ENCODE assay signal across 9 mouse cellular contexts in genomic region chr11:76894240-76894639, GRCm38 (mm10). TPM values are rescaled to one million over a fixed set of nuclear protein-coding genes. Genes with fewer than 3 reads are reported as not detected.
DNase-seq lines count a peak whose midpoint lies in the region; ATAC-seq and TF ChIP-seq lines count a peak whose summit lies in the region.
"Had no signal": no experiment of that assay in that cellular context is flagged by ENCODE, and none has a peak within 500 bp of the region (broad histone marks: within the 10 kb centered on the region; RNA-seq: fewer than 3 reads in every experiment).

No protein-coding gene starts in this region.

- H3K9ac ChIP-seq in intestine, embryonic 16.5 days (ENCODE audit: low read depth, low read length): no peak overlapping the region
- no peak overlapping the region for H3K9ac ChIP-seq in liver, embryonic 15.5 days

- H3K4me3 ChIP-seq in E14TG2a.4 (replicated peaks; ENCODE audit: low read length): no peak overlapping the region
- H3K4me3 ChIP-seq in intestine, embryonic 16.5 days (ENCODE audit: low read length): no peak overlapping the region
- H3K4me3 ChIP-seq in liver, embryonic 15.5 days (replicated peaks): no peak overlapping the region

- no peaks in the 10 kb centered on the region for H3K9me3 ChIP-seq in E14TG2a.4 (ENCODE audit: low read length)
- H3K9me3 ChIP-seq in intestine, embryonic 16.5 days (ENCODE audit: control insufficient read depth, low read length): no peaks in the 10 kb centered on the region
- no peaks in the 10 kb centered on the region for H3K9me3 ChIP-seq in liver, embryonic 15.5 days (replicated peaks)

- H3K27ac ChIP-seq in intestine, embryonic 16.5 days (ENCODE audit: low read length): no peak overlapping the region
- no peak overlapping the region for H3K27ac ChIP-seq in liver, embryonic 15.5 days (replicated peaks)

- no peak overlapping the region for H3K4me2 ChIP-seq in intestine, embryonic 16.5 days (ENCODE audit: low read depth, low read length)
- no peak overlapping the region for H3K4me2 ChIP-seq in liver, embryonic 15.5 days

- no peaks in the 10 kb centered on the region for H3K36me3 ChIP-seq in E14TG2a.4 (ENCODE audit: insufficient read depth, low read length)
- no peaks in the 10 kb centered on the region for H3K36me3 ChIP-seq in intestine, embryonic 16.5 days (ENCODE audit: control insufficient read depth, insufficient read depth, low read length)
- H3K36me3 ChIP-seq in liver, embryonic 15.5 days (replicated peaks): no peaks in the 10 kb centered on the region

- H3K4me1 ChIP-seq in E14TG2a.4 (replicated peaks; ENCODE audit: low read depth, low read length): peaks cover 17% of the 10 kb centered on the region
- peaks cover 27% of the 10 kb centered on the region; the same call in 1 of the 2 replicates for H3K4me1 ChIP-seq in intestine, embryonic 16.5 days (ENCODE audit: control insufficient read depth, insufficient read depth, low read length)
- peaks cover 45% of the 10 kb centered on the region for H3K4me1 ChIP-seq in liver, embryonic 15.5 days (replicated peaks)

- peak; percentile 76 for DNase-seq in CD4-positive, CD25-positive, alpha-beta regulatory T cell, adult 2 months (ENCODE audit: low read depth, low spot score)
- peak; percentile 51 for DNase-seq in c-Kit-positive CD71-negative TER-119-negative erythroid progenitor cells, embryonic 14.5 days (ENCODE audit: low read depth)
- peak; percentile 53 for DNase-seq in gastrocnemius, postnatal 10 days
- DNase-seq in retina, embryonic 14.5 days (ENCODE audit: low spot score): peak; percentile 82

- WGBS in intestine, embryonic 16.5 days: 27% methylated on average over 5 of the region's 5 CpGs
- WGBS in liver, embryonic 15.5 days (ENCODE audit: insufficient replicate concordance): 11% methylated on average over 5 of the region's 5 CpGs

- ATAC-seq in CD4-positive, CD25-positive, alpha-beta regulatory T cell, adult 4 months: no peak
- ATAC-seq in intestine, embryonic 16.5 days: peak; percentile 43
- ATAC-seq in liver, embryonic 15.5 days (ENCODE audit: insufficient read depth): peak; percentile 54; the same call in 1 of the 2 replicates

- peak; percentile 24 for TF ChIP-seq CTCF in E14TG2a.4 (conservative IDR thresholded peaks at IDR 0.05; ENCODE audit: low read length)

- H3K27me3 ChIP-seq in E14TG2a.4 (ENCODE audit: insufficient read depth, low read length): no peaks in the 10 kb centered on the region
- H3K27me3 ChIP-seq in intestine, embryonic 16.5 days (replicated peaks; ENCODE audit: control insufficient read depth, insufficient read depth, low read length): no peaks in the 10 kb centered on the region
- no peaks in the 10 kb centered on the region for H3K27me3 ChIP-seq in liver, embryonic 15.5 days

RNA-seq across cellular contexts. Expression of gene Tmigd1, which starts 7.7 kb away (rescaled TPM):
- under 1 TPM in 1 of 2 experiments, not detected in 1; 0.65 TPM for polyA plus RNA-seq in CD4-positive, CD25-positive, alpha-beta regulatory T cell, adult 4 months (2017; shearing (Covaris generic))
- under 1 TPM; 0.41 to 0.52 TPM for total RNA-seq in gastrocnemius, postnatal 10 days (2021)
- polyA plus RNA-seq in intestine, embryonic 16.5 days (2015; fragmentation: Nextera tagmentation; extraction: Ambion mirVana): 2.7 and 6.9 TPM in 2 replicates
- not detected in 2 replicates for polyA plus RNA-seq in liver, embryonic 15.5 days (2015; fragmentation: Nextera tagmentation; extraction: Ambion mirVana)
- total RNA-seq: layer of hippocampus, postnatal 14 days had no signal

RNA-seq across cellular contexts. Expression of gene Blmh, which starts 30.4 kb away (rescaled TPM):
- polyA plus RNA-seq in CD4-positive, CD25-positive, alpha-beta regulatory T cell, adult 4 months (2017; shearing (Covaris generic)): 100 to 1,000 TPM in 1 of 2 experiments, 10 to 100 TPM in 1; 81.9 to 102 TPM
- 10 to 100 TPM; 59.2 to 63.5 TPM for total RNA-seq in gastrocnemius, postnatal 10 days (2021)
- 113 and 119 TPM in 2 replicates for polyA plus RNA-seq in intestine, embryonic 16.5 days (2015; fragmentation: Nextera tagmentation; extraction: Ambion mirVana)
- 40.5 and 44.2 TPM in 2 replicates for polyA plus RNA-seq in liver, embryonic 15.5 days (2015; fragmentation: Nextera tagmentation; extraction: Ambion mirVana)

RNA-seq across cellular contexts. Expression of gene Cpd, which starts 47.4 kb away (rescaled TPM):
- 1 to 10 TPM; 3.5 to 4.0 TPM for polyA plus RNA-seq in CD4-positive, CD25-positive, alpha-beta regulatory T cell, adult 4 months (2017; shearing (Covaris generic))
- 10 to 100 TPM; 53.7 to 59.6 TPM for total RNA-seq in gastrocnemius, postnatal 10 days (2021)
- polyA plus RNA-seq in intestine, embryonic 16.5 days (2015; fragmentation: Nextera tagmentation; extraction: Ambion mirVana): 4.7 and 5.4 TPM in 2 replicates
- 4.7 and 4.8 TPM in 2 replicates for polyA plus RNA-seq in liver, embryonic 15.5 days (2015; fragmentation: Nextera tagmentation; extraction: Ambion mirVana)
